Mouse (Mus musculus): ENCODE measurements around the gene Hyou1. TPM values are rescaled to one million over a fixed set of nuclear protein-coding genes. Genes with fewer than 3 reads are reported as not detected.

Hyou1 gene
- polyA plus RNA-seq, 1 experiment from 2014 or later, result 14.3 TPM

DNA sequence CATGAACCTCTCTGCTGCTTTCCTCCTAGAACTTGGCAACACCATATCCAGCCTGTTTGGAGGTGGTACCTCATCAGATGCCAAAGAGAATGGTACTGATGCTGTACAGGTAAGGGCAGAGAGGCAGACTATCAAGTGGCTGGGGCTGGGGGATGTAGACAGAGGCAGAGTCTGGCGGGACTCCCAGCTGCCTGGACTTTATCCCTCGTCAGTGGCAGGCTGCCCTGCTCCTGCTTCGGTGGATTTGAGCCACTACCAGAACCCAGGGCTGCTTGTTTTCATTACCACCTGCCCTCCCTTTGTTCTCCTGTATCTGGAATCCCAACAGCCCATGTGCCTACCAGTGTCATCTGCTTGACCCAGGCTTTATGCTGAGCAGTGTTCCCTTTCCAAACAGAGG, 7.9 kb downstream of the Hyou1 start:
- no peaks in the 10 kb centered on the region for H3K27me3 ChIP-seq
- peaks cover 84% of the 10 kb centered on the region for H3K36me3 ChIP-seq
- no peak overlapping the region for H3K4me2 ChIP-seq
- no peaks in the 10 kb centered on the region for H3K4me1 ChIP-seq (replicated peaks)
- no peak overlapping the region for H3K9ac ChIP-seq
- H3K9me3 ChIP-seq (replicated peaks), result no peaks in the 10 kb centered on the region
- H3K4me3 ChIP-seq, result no peak overlapping the region
- no peak for ATAC-seq (replicated peaks; ENCODE audit: insufficient number of reproducible peaks, insufficient read depth, low FRiP score, low read depth)
- 77% methylated on average over 3 of the region's 3 CpGs for WGBS
- H3K27ac ChIP-seq, result no peak overlapping the region

- Histone ChIP-seq H3K27me3 (no peaks in the 10 kb centered on the region), H3K27ac (no peak overlapping the region), H3K9me3 (replicated peaks) (no peaks in the 10 kb centered on the region), H3K4me2 (no peak overlapping the region), H3K36me3 (peaks cover 63% of the 10 kb centered on the region), H3K4me3 (no peak overlapping the region), H3K4me1 (replicated peaks) (no peaks in the 10 kb centered on the region), H3K9ac (no peak overlapping the region)
- 66% methylated on average over 8 of the region's 8 CpGs for WGBS
- ATAC-seq (replicated peaks; ENCODE audit: insufficient number of reproducible peaks, insufficient read depth, low FRiP score, low read depth), result no peak
Observed at GRCm38 (mm10) chr9:44389273-44389672, 10.0 kb downstream of the Hyou1 start.

- Histone ChIP-seq H3K4me1 (replicated peaks) (peaks cover 5% of the 10 kb centered on the region; the same call in 1 of the 2 replicates), H3K4me3 (no peak overlapping the region), H3K27me3 (no peaks in the 10 kb centered on the region), H3K9me3 (replicated peaks) (no peaks in the 10 kb centered on the region), H3K36me3 (peaks cover 41% of the 10 kb centered on the region), H3K4me2 (no peak overlapping the region), H3K27ac (no peak overlapping the region), H3K9ac (no peak overlapping the region)
- no peak for ATAC-seq (replicated peaks; ENCODE audit: insufficient number of reproducible peaks, insufficient read depth, low FRiP score, low read depth)
- 35% methylated on average over 4 of the region's 4 CpGs for WGBS
Observed at GRCm38 (mm10) chr9:44391466-44391865, 12.2 kb downstream of the Hyou1 start.

- H3K4me1 ChIP-seq (replicated peaks), result peaks cover 47% of the 10 kb centered on the region
- H3K27me3 ChIP-seq, result no peaks in the 10 kb centered on the region
- H3K4me3 ChIP-seq, result peak within 1 kb of the TSS; percentile 83
- H3K4me2 ChIP-seq, result peak within 1 kb of the TSS; percentile 85
- ATAC-seq (replicated peaks; ENCODE audit: insufficient number of reproducible peaks, insufficient read depth, low FRiP score, low read depth), result peak; percentile 96
- peaks cover 16% of the 10 kb centered on the region for H3K36me3 ChIP-seq
- peak within 1 kb of the TSS; percentile 78 for H3K9ac ChIP-seq
- under 1% methylated on average over 43 of the region's 43 CpGs for WGBS
- no peaks in the 10 kb centered on the region for H3K9me3 ChIP-seq (replicated peaks)
- H3K27ac ChIP-seq, result peak within 1 kb of the TSS; percentile 95
Observed at GRCm38 (mm10) chr9:44396684-44397411, 17.6 kb downstream of the Hyou1 start, which contains the start of gene Slc37a4. TSS of gene Slc37a4 (plus strand) at chr9:44396852.

DNA sequence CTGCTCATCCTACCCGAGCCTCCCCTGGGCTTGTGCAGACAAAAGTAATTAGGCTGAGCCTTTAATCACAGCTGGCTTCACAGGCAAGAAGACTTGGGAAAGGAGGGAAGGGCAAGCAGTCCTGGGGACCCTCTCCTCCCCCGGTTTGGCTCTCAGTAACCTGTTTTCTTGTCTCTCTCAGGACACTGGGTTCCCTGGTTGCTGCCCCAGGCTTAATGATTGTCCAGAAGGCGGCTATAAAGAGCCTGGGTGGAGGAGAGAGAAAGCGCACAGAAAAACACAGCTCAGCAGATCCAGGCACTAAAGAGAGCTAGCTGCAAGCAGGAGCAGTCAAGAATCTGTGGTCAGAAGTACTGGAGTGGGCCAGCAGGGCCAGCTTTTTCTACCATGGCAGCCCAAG, 18.8 kb downstream of the Hyou1 start:
- Histone ChIP-seq H3K27me3 (no peaks in the 10 kb centered on the region), H3K9ac (peak overlapping the region; percentile 18; the same call in 1 of the 2 replicates), H3K4me2 (peak overlapping the region; percentile 85), H3K4me3 (peak overlapping the region; percentile 83), H3K4me1 (replicated peaks) (peaks cover 51% of the 10 kb centered on the region), H3K27ac (peak overlapping the region; percentile 95; the same call in 1 of the 2 replicates), H3K36me3 (peaks cover 28% of the 10 kb centered on the region), H3K9me3 (replicated peaks) (no peaks in the 10 kb centered on the region)
- ATAC-seq (replicated peaks; ENCODE audit: insufficient number of reproducible peaks, insufficient read depth, low FRiP score, low read depth), result no peak
- 32% methylated on average over 4 of the region's 4 CpGs for WGBS

DNA sequence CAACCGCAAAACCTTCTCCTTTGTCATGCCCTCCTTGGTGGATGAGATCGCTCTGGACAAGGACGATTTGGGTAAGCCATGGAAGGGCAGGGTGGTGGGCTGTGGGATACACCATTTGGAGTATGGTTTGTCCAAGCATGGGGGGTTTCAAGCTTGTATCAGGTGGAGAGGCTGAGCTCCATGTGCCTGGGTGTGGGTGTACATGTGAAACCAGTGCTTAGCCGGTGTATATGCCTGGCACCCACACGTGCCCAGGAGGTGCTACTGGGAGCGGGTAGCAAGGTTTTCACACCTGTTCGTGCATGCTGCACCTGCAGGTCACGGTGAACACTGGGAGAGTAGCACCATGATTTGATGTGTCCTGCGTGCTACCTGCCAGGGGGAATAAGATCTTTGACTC, 19.3 kb downstream of the Hyou1 start:
- H3K9me3 ChIP-seq (replicated peaks), result no peaks in the 10 kb centered on the region
- no peak overlapping the region for H3K27ac ChIP-seq
- H3K36me3 ChIP-seq, result peaks cover 33% of the 10 kb centered on the region
- no peak overlapping the region; the same call in 1 of the 2 replicates for H3K9ac ChIP-seq
- H3K4me1 ChIP-seq (replicated peaks), result peaks cover 51% of the 10 kb centered on the region
- no peaks in the 10 kb centered on the region for H3K27me3 ChIP-seq
- no peak for ATAC-seq (replicated peaks; ENCODE audit: insufficient number of reproducible peaks, insufficient read depth, low FRiP score, low read depth)
- H3K4me3 ChIP-seq, result peak overlapping the region; percentile 83; the same call in 1 of the 2 replicates
- peak overlapping the region; percentile 85 for H3K4me2 ChIP-seq
- 82% methylated on average over 9 of the region's 9 CpGs for WGBS

DNA sequence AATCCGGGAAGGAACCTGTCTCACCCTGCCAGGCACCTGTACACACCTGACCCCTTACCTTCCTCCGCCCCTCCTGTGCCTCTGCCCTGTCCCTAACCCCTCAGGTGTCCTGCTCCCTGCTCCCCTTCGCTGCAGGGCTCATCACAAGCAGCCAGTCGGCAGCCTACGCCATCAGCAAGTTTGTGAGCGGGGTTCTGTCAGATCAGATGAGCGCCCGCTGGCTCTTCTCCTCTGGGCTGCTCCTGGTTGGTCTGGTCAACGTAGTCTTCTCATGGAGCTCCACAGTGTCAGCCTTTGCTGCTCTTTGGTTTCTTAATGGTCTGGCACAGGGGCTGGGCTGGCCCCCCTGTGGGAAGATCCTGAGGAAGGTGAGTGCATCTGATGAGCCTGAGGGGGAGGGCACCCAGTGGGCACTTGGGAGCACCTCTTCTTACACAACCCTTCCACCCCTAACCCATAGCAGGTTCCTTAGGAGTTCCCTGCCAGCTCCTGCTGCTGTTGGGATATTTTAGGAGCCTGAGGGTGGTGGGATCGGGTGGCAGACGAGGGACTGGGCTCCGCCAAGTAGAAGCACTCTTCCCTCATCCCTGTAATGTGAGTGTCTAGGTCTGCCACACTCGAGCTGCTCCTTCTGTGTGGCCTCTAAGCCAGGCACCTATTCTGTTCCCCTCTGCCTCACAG, 20.0 kb downstream of the Hyou1 start:
- H3K4me1 ChIP-seq (replicated peaks), result peaks cover 51% of the 10 kb centered on the region
- H3K27ac ChIP-seq, result peak overlapping the region; percentile 80; the same call in 1 of the 2 replicates
- H3K9me3 ChIP-seq (replicated peaks), result no peaks in the 10 kb centered on the region
- no peak overlapping the region for H3K4me3 ChIP-seq
- no peak for ATAC-seq (replicated peaks; ENCODE audit: insufficient number of reproducible peaks, insufficient read depth, low FRiP score, low read depth)
- H3K27me3 ChIP-seq, result no peaks in the 10 kb centered on the region
- H3K36me3 ChIP-seq, result peaks cover 40% of the 10 kb centered on the region
- H3K9ac ChIP-seq, result no peak overlapping the region
- no peak overlapping the region for H3K4me2 ChIP-seq
- 82% methylated on average over 13 of the region's 13 CpGs for WGBS

DNA sequence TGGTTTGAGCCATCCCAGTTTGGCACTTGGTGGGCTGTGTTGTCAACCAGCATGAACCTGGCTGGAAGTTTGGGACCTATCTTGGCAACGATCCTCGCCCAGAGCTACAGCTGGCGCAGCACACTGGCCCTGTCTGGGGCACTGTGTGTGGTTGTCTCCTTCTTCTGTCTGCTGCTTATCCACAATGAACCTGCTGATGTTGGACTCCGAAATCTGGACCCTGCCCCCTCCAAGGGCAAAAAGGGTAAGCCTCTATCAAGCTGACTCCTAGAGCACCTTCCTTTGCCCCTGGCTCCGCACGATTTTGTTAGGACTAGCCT, 20.5 kb downstream of the Hyou1 start:
- H3K9me3 ChIP-seq (replicated peaks), result no peaks in the 10 kb centered on the region
- H3K4me2 ChIP-seq, result no peak overlapping the region
- no peaks in the 10 kb centered on the region for H3K27me3 ChIP-seq
- 92% methylated on average over 6 of the region's 6 CpGs for WGBS
- H3K27ac ChIP-seq, result peak overlapping the region; percentile 80; the same call in 1 of the 2 replicates
- no peak overlapping the region for H3K4me3 ChIP-seq
- H3K36me3 ChIP-seq, result peaks cover 45% of the 10 kb centered on the region
- peaks cover 51% of the 10 kb centered on the region for H3K4me1 ChIP-seq (replicated peaks)
- no peak for ATAC-seq (replicated peaks; ENCODE audit: insufficient number of reproducible peaks, insufficient read depth, low FRiP score, low read depth)
- no peak overlapping the region for H3K9ac ChIP-seq

GRCm38 (mm10) chr9:44401081-44401480, 21.8 kb downstream of the Hyou1 start:
- Histone ChIP-seq H3K9me3 (replicated peaks) (no peaks in the 10 kb centered on the region), H3K4me1 (replicated peaks) (peaks cover 50% of the 10 kb centered on the region), H3K36me3 (peaks cover 53% of the 10 kb centered on the region), H3K4me2 (no peak overlapping the region), H3K9ac (no peak overlapping the region; the same call in 1 of the 2 replicates), H3K27me3 (no peaks in the 10 kb centered on the region), H3K4me3 (no peak overlapping the region), H3K27ac (peak overlapping the region; percentile 80)
- WGBS, result 33% methylated on average over 4 of the region's 4 CpGs
- ATAC-seq (replicated peaks; ENCODE audit: insufficient number of reproducible peaks, insufficient read depth, low FRiP score, low read depth), result peak; percentile 44

DNA sequence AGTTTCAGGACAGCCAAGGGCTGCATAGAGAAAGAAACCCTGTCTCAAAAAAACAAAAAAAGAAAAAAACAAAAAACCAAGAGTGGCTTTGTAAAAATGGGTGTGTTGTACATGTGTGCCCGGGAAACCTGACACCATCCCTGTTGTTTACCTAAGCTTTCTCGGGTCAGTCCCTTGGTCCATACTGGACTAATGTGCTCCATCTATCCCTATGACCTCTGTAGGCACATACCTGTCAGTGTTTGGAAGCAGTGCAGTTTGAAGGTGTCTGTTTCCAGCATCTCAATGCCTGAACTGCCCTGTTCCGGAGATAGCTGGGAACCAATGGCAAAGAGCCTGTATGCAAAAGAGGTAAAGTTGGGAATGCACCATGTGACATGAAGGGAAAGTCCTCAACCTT, 25.7 kb downstream of the Hyou1 start:
- Histone ChIP-seq H3K9ac (no peak overlapping the region), H3K4me3 (no peak overlapping the region), H3K4me2 (no peak overlapping the region), H3K4me1 (replicated peaks) (peaks cover 40% of the 10 kb centered on the region), H3K36me3 (peaks cover 64% of the 10 kb centered on the region), H3K27ac (no peak overlapping the region), H3K27me3 (no peaks in the 10 kb centered on the region), H3K9me3 (replicated peaks) (no peaks in the 10 kb centered on the region)
- no peak for ATAC-seq (replicated peaks; ENCODE audit: insufficient number of reproducible peaks, insufficient read depth, low FRiP score, low read depth)
- WGBS, result 82% methylated on average over 3 of the region's 3 CpGs

GRCm38 (mm10) chr9:44406906-44407751, 27.8 kb downstream of the Hyou1 start, which contains the start of the genes Rps25 and Trappc4:
TSS of gene Rps25 (plus strand) at chr9:44407139.
TSS of gene Trappc4 (minus strand) at chr9:44407600.
- no peaks in the 10 kb centered on the region for H3K9me3 ChIP-seq (replicated peaks)
- H3K9ac ChIP-seq, result peak within 1 kb of the TSS; percentile 90
- peak within 1 kb of the TSS; percentile 93 for H3K4me3 ChIP-seq
- WGBS, result under 1% methylated on average over 51 of the region's 51 CpGs
- peaks cover 20% of the 10 kb centered on the region for H3K4me1 ChIP-seq (replicated peaks)
- peaks cover 70% of the 10 kb centered on the region for H3K36me3 ChIP-seq
- ATAC-seq (replicated peaks; ENCODE audit: insufficient number of reproducible peaks, insufficient read depth, low FRiP score, low read depth), result peak; percentile 94
- peak within 1 kb of the TSS; percentile 98 for H3K27ac ChIP-seq
- H3K4me2 ChIP-seq, result peak within 1 kb of the TSS; percentile 66
- H3K27me3 ChIP-seq, result no peaks in the 10 kb centered on the region

Data from heart, embryonic 15.5 days (tissue).